Mouse (Mus musculus) left cerebral cortex, postnatal 4 days (tissue): ENCODE measurements around the gene Naga. TPM values are rescaled to one million over a fixed set of nuclear protein-coding genes. Genes with fewer than 3 reads are reported as not detected.

Experiments
- total RNA-seq, 2 experiments: library from RNA; stranded (reverse); gene quantifications; 2 replicates each; pipeline ENCODE4 v1.2.3; 2021

Naga gene
- total RNA-seq, 2 experiments from 2014 or later, result 32.1 to 33.6 TPM

Other genes with a start within 250 kb of the Naga start
- 10 to 100 TPM; 11.3 to 12.4 TPM for gene Ccdc134, start 211.0 kb downstream of the Naga start, total RNA-seq
- gene Srebf2, start 191.7 kb downstream of the Naga start, total RNA-seq, result 100 to 1,000 TPM; 233 to 234 TPM
- gene Shisa8, start 126.1 kb downstream of the Naga start, total RNA-seq, result 1 to 10 TPM; 1.5 to 2.0 TPM
- 1 to 10 TPM in 1 of 2 experiments, under 1 TPM in 1; 0.46 to 1.1 TPM for gene Tnfrsf13c, start 114.6 kb downstream of the Naga start, total RNA-seq
- gene Cenpm, start 94.2 kb downstream of the Naga start, total RNA-seq, result 1 to 10 TPM; 6.5 to 6.9 TPM
- gene 1500009C09Rik, start 86.5 kb downstream of the Naga start, total RNA-seq, result 10 to 100 TPM; 70.9 to 77.4 TPM
- 100 to 1,000 TPM; 666 to 687 TPM for gene Sept3, start 64.0 kb downstream of the Naga start, total RNA-seq
- under 1 TPM in 1 of 2 experiments, not detected in 1; 0.24 TPM for gene Wbp2nl, start 40.0 kb downstream of the Naga start, total RNA-seq
- gene Pheta2, start within 50 bp of the Naga start, total RNA-seq, result 1 to 10 TPM; 1.1 to 1.2 TPM
- gene Smdt1, start within 50 bp of the Naga start, total RNA-seq, result 100 to 1,000 TPM; 122 to 125 TPM
- gene Ndufa6, start 15.4 kb upstream of the Naga start, total RNA-seq, result 100 to 1,000 TPM; 161 to 174 TPM
- 1 to 10 TPM; 5.3 to 7.0 TPM for gene Cyp2d22, start 41.3 kb upstream of the Naga start, total RNA-seq
- not detected for gene Cyp2d11, start 55.1 kb upstream of the Naga start, total RNA-seq
- gene Cyp2d10, start 68.3 kb upstream of the Naga start, total RNA-seq, result not detected
- not detected for gene Cyp2d9, start 94.5 kb upstream of the Naga start, total RNA-seq
- not detected for gene Cyp2d12, start 216.1 kb upstream of the Naga start, total RNA-seq